Mouse (Mus musculus) lung, postnatal 14 days (tissue): ENCODE data around the gene Gpr83.
"Not testable (repeated sequence)": the region's sequence is repeated elsewhere in the genome, so short reads cannot be mapped to it uniquely, and the experiment has no call there.

Source experiments
- DNase-seq: peaks from one replicate; pipeline ENCODE4 v3.0.0; 2021

Gene Gpr83

DNA sequence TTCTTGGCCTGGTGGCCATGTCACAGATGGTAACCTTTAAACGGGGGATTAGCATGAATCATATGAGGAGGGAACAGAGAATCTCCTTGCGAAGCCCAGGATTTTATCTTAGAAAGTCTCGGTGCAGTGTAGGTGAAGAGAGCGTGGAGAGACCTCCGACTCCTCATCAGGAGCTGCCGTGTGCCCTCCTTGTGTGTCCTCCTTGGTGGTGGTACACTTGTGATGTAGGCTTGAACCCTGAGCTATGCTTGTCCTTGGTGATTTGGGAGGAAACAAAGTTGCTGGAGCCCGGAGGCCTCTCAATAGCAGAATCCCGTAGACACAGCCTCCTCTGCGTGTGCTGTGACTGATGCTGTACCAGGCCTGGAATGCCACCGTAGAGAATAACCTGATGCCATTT is 10.8 kb downstream of the Gpr83 start:
- no peak for DNase-seq

GRCm38 (mm10) chr9:14871536-14871935 is 11.5 kb downstream of the Gpr83 start:
- DNase-seq: no peak

DNA sequence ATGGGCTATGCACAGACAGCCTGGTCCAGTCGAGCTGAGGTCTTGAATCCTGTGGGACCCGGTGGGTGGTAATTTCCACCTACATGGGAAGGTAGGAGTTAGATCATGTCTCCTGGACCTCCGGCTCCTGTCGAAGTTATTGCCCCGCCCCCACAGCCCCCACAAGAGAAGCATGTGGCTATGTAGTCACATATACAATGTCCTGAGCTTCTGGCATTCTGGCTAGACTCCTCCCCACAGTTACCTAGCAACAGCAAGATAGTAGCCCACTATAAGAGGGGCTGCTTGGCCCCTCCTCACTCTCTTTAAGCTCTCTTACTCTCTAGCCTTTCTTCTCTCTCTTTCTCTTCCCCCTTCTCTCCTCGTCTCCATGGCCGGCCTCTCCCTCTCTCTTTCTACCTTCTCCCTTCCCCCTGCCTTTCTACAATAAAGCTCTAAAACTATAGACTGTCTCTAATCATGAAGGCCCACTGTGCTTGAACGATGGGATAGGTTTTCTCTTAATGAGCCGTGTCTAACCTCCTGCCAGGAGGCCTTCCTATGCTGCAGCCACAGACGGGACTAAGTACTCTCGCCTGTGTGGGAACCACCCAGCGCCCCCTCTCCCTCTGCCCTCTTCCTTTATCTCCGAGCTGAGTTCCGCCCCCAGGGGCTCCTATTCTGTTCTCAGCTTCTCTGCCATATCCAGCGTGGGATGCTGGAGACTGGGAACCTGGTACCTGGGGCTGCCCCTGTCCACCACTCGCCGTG is 12.3 kb downstream of the Gpr83 start:
- DNase-seq: no peak

DNA sequence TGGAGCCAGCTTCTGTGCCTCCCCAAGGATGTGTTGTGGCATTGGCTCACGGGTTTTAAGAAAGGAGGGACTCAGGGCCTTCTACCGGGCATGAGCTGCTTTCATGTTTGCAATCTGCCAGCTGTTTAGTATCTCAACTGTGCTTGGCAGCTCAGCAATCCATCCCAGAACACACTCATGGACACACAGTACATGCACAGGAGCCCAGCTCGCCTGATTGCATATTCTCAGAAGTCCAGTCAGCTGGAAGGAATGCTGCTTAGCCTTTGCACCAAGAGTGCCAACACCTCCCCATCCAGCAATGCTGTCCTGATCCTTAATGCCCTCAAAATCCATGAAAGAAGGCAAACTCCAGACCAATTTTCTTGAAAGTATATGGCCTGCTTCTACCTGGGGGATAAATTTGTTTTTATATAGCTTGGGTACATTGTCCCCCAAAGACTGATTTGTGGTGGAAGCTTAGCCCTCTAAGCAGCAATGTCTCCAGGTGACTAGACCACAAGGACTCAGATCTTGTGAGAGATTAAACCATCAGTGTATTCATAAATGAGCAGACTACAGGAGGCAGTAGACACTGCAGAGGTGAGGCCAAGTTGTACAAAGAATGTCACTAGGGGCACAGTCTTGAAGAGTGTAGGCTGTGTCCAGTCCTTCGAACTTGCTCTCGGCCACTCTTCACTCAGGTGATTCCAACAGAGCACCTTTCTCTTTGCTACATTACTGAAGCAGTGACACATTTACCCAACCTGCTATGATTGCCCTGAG is 15.9 kb downstream of the Gpr83 start:
- DNase-seq: peak; percentile 15

GRCm38 (mm10) chr9:14876566-14876965 is 16.6 kb downstream of the Gpr83 start:
- not testable (repeated sequence) for DNase-seq

DNA sequence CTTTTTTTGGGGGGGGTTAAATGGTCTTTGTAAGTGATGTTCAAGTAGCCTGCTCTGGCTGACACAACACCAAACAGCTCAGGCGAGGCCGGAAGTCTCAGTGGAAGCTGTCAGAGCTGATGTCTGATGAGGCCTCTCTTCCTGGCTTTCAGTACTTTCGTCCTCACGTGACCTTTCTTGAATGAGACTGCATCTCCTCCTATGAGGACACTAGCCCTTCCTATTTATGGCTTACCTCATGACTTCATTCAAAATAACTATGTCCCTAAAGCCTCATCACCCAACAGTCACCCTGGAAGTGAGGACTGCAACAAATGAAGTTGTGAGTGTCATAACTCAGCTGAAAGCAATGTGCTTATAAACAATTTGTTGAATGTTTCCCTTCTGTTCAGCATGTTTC is 24.6 kb downstream of the Gpr83 start:
- DNase-seq: peak; percentile 22

DNA sequence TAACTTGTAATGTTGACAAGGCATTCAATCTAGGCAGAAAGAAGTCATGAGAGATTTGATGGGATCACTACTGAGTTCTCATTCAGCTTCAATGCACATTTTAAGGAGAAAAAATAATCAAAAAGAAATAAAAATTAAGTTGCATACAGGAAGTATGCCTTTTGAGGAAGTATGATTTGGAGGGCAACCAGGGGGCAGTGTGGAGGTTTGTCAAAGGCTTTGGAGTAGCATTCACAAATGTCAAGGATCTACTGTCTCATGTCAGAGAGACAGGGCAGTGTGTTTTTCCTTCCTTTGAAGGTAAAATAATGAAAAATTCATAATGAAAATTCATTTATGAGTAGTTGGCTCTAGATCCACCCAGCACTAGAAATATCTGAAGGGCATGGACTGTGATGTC is 25.1 kb downstream of the Gpr83 start:
- DNase-seq: no peak

DNA sequence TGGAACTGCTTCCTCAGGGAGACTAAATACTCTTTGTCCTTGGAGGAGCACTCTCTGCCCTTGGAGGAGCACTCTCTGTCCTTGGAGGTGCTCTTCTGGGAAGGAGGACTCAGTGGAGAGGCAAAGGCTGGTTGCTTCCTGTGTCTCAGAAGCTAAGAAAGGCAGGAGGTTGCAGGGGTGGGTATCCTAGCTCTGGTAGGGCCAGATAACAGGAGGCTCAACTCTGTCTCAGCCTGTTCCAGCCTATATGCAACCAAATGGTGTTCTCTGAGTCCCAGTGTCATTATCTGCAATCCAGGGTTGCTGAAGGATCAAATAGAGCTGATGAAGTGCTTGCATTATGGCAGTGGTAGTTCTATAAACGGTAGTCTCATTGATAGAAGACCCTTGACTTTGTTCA is 25.9 kb downstream of the Gpr83 start:
- DNase-seq: no peak

DNA sequence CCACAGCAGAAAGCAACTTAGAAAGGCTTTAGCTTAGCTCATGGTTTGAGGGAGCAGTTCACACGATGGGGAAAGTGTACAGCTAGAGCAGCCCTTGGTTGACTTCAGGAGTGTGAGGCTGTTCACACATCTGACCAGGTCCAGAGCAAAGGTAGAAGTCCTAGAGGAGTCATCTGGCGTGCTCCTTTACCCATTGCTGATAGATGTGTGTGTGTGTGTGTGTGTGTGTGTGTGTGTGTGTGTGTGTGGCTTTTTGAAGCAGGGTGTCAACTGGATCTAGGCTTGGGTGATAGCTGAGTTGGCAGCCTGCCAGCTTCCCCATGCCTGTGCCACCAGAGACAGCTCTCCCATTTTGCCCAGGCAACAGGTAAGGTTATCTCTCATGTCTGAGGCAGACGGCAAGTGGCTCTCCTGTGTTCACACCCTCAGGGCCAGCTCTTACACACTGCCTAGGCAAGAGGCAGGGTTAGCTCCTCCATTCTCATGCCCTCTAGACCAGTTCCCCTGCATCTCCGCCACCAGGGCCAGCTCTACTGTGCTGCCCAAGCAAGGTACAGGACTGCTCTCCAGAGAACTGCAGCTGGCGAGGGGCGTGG is 27.9 kb downstream of the Gpr83 start:
- DNase-seq: no peak

DNA sequence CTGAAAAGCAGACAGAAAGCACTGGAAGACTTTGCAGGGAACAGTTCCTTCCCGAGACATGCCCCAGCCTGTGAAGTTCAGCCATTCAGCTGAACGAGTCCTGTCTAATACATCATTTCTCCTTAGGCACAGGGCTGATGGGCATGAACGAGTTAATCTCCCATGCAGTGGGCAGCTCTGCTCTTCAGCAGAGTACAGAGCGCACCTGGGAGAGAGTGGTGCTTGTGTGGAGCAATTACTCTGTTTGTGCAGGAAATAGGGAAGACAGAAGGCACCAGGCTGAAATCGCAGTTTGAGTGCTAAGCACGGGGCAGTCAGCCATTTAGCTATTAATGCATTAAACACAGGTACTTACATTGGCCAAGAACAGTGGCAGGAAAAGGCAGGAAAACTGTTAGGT is 28.7 kb downstream of the Gpr83 start:
- DNase-seq: no peak

DNA sequence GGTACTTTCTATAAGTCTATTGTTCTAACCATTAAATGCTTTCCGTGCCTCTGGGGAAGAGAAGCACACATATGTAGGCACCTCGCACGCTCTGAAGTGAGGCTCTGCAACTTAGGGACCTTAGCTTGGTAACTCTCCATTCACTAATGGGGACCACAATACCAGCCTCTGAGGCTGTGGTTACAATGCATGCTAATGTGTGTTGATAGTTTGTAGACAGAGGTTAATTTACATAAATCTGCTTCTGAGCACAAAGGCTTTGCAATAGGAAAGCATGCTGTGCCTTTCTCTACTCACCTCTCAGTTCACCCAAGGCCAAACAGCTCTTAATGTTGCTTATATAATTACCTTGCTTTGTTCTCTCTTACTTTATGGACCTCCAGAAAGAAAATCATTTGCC is 30.7 kb downstream of the Gpr83 start:
- no peak for DNase-seq

DNA sequence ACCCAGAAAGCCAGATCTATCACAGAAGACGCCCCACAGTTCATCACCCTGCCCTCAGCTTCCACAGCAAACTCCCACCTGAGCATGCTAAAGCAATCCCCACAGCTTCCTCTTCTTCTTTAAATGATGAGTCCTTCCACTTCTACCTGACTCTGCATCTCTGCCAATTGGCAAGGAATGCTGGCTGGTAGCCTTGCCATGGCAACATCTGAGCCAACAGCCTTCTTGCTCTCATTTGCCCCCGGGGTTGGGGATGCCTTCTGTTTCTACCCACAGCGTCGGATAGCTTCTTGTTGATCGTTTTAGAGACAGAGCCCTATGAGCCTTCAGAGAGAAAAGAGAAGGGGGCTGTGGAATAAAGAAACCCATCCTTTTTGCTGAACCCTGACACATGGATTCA is 31.9 kb downstream of the Gpr83 start:
- DNase-seq: no peak

DNA sequence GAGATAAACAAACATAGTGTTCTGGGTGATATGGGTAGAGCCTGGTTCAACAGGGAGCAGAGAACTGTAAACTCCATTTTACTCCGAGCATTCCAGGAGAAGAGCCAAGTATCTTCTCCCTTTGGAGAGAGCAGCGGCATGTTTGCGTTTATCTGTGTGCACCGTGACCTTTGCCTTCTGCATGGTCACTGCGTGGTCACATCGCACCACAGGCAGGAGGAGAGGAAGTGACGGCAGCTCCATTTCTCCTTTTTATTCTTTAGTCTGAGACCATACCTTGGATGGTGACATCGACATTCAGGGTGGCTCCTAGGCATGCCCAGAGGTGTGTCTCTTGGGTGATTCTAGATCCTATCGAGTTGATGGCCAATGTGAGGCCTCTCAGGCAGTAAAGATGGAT is 33.4 kb downstream of the Gpr83 start:
- no peak for DNase-seq

- DNase-seq: no peak
Measured at GRCm38 (mm10) chr9:14894628-14895027, 34.6 kb downstream of the Gpr83 start.

- DNase-seq: no peak
Measured at GRCm38 (mm10) chr9:14895237-14895835, 35.3 kb downstream of the Gpr83 start.

DNA sequence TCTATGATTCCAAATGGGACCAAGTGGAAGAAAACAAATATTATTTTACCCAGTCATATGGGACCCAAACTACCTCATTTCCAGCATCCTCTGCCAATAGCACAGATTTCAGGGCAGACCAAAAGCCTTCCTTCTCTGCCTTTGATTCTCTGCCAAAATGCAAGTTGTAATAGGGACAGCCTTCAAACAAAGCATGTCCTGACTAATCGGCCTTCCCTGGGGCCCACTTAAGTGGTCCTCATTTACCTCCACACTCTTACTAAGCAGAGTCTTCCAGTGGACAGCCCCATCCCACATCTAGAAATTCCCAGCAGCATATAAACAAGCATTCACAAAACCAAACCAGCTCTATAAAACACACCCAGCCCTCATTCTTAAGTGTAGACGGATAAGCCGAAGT is 37.1 kb downstream of the Gpr83 start:
- no peak for DNase-seq

GRCm38 (mm10) chr9:14901757-14902156 is 41.7 kb downstream of the Gpr83 start:
- no peak for DNase-seq

- DNase-seq: no peak
Measured at GRCm38 (mm10) chr9:14902416-14902815, 42.4 kb downstream of the Gpr83 start.

GRCm38 (mm10) chr9:14903006-14903405 is 43.0 kb downstream of the Gpr83 start:
- DNase-seq: no peak

- no peak for DNase-seq
Measured at GRCm38 (mm10) chr9:14903581-14904378, 43.8 kb downstream of the Gpr83 start, which contains the start of gene Izumo1r. TSS of gene Izumo1r (minus strand) at chr9:14903949.

DNA sequence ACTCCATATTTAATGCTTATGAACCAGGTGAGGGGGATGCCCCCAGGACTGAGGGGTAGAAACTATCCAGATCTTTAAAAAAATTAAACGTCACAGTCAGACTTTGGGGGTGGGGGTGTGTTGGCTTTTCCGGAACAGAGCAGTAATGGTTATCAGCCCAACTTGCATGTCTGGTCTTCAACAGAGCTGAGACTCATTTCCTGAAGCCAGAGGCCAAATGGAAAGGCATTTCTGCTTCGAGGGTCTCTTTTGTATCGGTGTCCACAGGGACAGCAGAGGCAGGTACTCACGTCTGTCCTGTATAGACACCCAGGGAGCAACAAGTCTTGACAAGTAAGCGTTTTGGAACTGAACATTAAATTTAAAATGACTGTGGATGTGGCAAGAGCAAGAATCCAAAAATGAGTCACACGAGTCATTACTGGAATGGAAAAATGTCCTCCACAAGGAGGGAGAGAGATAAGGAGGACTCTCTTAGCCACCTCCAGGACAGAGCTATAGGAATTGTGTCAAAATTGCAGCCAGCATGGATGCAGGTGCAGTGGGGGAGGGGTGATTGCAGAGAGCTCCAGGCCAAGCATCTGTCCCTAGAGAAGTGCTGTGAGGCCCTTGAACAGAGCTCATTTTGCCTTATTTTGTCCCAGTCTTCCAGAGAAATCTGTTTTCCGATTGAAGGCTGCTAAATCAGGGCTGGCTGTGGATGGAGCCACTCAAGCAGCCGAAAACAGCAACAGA is 44.9 kb downstream of the Gpr83 start:
- DNase-seq: no peak

DNA sequence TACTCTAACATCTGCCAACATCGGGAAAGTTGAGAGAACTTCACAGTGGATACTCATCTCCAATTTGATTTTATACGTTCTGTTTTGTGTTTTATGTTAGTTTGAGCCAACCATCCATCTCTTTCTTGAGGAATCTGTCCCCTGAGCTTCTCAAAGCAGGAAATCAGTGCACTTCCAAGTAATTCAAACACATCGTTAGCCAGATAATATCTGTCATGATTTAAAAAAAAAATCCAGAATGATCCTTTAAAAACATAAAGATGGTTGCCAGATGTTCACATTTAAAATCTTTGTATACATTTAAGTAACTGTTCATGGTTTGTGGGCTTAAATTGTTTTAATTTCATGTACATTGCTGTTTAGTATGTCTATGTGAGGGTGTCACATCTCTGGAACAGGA is 45.9 kb downstream of the Gpr83 start:
- no peak for DNase-seq
